Mouse (Mus musculus): ENCODE measurements around the gene Plekhs1.

GRCm38 (mm10) chr19:56420345-56420744 is 41.1 kb upstream of the Plekhs1 start:
- no peak for TF ChIP-seq CTCF (IDR thresholded peaks at IDR 0.05; ENCODE audit: low read depth, low read length)
- no peak for TF ChIP-seq TAL1 (conservative IDR thresholded peaks at IDR 0.05; ENCODE audit: low read depth, low read length)
- TF ChIP-seq GATA1 (IDR thresholded peaks at IDR 0.05; ENCODE audit: borderline replicate concordance, low read length), result no peak
